Mouse (Mus musculus): ENCODE measurements at regions not wholly inside any gene's neighbourhood (a gene's known extent, or its start where the extent isn't known, plus 50 kb on each side); places are given as distances from the start of the nearest gene placed in this dataset.
"Not testable (repeated sequence)": the region's sequence is repeated elsewhere in the genome, so short reads cannot be mapped to it uniquely, and the experiment has no call there.

DNA sequence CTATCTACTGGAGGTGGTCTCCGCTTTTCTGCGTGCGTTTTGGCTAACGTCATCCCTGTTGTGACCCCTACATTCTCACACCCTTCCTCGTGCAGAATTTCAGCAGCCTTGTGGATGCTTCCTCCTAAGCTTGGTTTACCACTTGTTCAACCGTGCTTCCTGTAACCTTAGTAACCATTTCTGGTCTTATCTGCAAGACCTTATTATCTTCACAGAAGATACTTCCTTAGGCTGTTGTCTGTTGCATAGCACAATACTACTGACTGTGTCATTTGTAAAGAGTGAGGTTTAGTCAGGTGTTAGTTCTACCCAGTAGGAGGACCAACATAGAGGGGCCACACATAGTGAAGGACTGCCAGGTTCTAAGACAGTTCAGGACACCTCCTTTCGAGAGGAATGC lies 320.9 kb upstream of the B3galt2 start:
- Histone ChIP-seq H3K27ac (ENCODE audit: low read depth) (no peak overlapping the region), H3K4me1 (ENCODE audit: insufficient read depth) (no peaks in the 10 kb centered on the region), H3K36me3 (replicated peaks; ENCODE audit: insufficient read depth, low read length) (no peaks in the 10 kb centered on the region), H3K27me3 (ENCODE audit: insufficient read depth, low read length) (no peaks in the 10 kb centered on the region), H3K9ac (replicated peaks) (no peak overlapping the region), H3K4me2 (ENCODE audit: low read depth, low read length) (no peak overlapping the region), H3K9me3 (ENCODE audit: low read length) (no peaks in the 10 kb centered on the region), H3K4me3 (ENCODE audit: low read depth, low read length) (no peak overlapping the region)
- ATAC-seq (peak; percentile 19; the same call in 1 of the 2 replicates), DNase-seq (no peak)
- TF ChIP-seq EP300 (IDR thresholded peaks at IDR 0.05; ENCODE audit: low read depth) (no peak), CTCF (IDR thresholded peaks at IDR 0.05; ENCODE audit: low read depth) (no peak)
- WGBS (ENCODE audit: insufficient replicate concordance): 56% methylated on average over 7 of the region's 7 CpGs

DNA sequence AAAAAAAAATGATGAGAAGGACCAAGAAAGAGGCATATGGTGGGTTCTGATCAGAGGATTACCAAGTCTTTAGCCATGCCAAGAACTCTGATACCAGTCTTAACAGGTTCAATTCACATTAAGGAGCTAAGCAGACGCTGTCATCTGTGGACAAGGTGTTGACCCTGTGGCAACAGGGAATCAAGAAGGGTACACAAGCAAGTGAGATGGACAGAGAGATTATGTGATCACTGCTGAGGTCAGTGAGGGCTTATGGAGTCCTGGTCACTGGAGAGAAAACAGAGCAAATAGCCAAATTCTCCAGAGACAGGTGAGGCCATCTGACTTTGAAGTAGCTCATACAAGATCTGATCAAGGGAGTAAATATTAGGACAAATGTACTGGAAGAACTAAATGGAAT lies 289.1 kb upstream of the B3galt2 start:
- TF ChIP-seq EP300 (IDR thresholded peaks at IDR 0.05; ENCODE audit: low read depth): no peak
- no peak for TF ChIP-seq CTCF (IDR thresholded peaks at IDR 0.05; ENCODE audit: low read depth)
- Histone ChIP-seq H3K4me3 (ENCODE audit: low read depth, low read length) (no peak overlapping the region), H3K9me3 (ENCODE audit: low read length) (no peaks in the 10 kb centered on the region), H3K27me3 (ENCODE audit: insufficient read depth, low read length) (no peaks in the 10 kb centered on the region), H3K9ac (replicated peaks) (no peak overlapping the region), H3K4me2 (ENCODE audit: low read depth, low read length) (no peak overlapping the region), H3K4me1 (ENCODE audit: insufficient read depth) (no peaks in the 10 kb centered on the region), H3K36me3 (replicated peaks; ENCODE audit: insufficient read depth, low read length) (no peaks in the 10 kb centered on the region), H3K27ac (ENCODE audit: low read depth) (no peak overlapping the region)
- ATAC-seq (no peak), DNase-seq (no peak)
- 55% methylated on average over 1 of the region's 1 CpGs for WGBS (ENCODE audit: insufficient replicate concordance)

DNA sequence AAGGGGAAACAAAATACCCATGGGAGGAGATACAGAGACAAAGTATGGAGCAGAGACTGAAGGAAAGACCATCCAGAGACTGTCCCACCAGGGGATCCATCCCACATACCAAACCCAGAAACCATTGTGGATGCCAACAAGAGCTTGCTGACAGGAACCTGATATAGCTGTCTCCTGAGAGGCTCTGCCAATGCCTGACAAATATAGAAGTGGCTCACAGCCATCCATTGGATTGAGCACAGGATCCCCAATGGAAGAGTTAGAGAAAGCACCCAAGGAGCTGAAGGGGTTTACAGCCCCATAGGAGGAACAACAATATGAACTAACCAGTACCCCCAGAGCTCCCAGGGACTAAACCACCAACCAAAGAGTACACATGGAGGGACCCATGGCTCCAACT lies 280.2 kb upstream of the B3galt2 start:
- not testable (repeated sequence) for ATAC-seq; H3K9me3 ChIP-seq (ENCODE audit: low read length); H3K36me3 ChIP-seq (replicated peaks; ENCODE audit: insufficient read depth, low read length); H3K27me3 ChIP-seq (ENCODE audit: insufficient read depth, low read length); H3K4me3 ChIP-seq (ENCODE audit: low read depth, low read length); H3K27ac ChIP-seq (ENCODE audit: low read depth); DNase-seq; H3K4me2 ChIP-seq (ENCODE audit: low read depth, low read length); H3K9ac ChIP-seq (replicated peaks); H3K4me1 ChIP-seq (ENCODE audit: insufficient read depth)

DNA sequence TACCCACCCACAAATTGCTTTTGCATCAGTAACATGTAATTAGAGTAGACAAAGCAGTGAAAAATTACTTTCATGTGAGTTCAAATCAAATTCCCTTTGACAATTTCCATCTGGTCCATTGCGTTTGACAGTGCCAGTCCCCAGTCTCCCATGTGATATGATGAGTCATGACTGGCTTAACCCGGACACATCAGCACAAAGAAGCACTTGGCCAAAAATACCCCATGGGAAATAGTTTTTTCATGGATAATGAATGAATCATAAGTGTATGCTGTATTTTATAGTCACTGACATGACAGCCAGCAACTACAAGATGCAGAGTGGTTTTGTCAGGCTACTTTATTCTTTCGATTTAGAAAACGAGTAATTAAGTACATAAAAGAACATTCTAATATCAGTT lies 248.6 kb upstream of the B3galt2 start:
- H3K9ac ChIP-seq (replicated peaks): no peak overlapping the region
- ATAC-seq: no peak
- no peak for DNase-seq
- no peaks in the 10 kb centered on the region for H3K36me3 ChIP-seq (replicated peaks; ENCODE audit: insufficient read depth, low read length)
- H3K4me3 ChIP-seq (ENCODE audit: low read depth, low read length): no peak overlapping the region
- no peak overlapping the region for H3K27ac ChIP-seq (ENCODE audit: low read depth)
- no peak overlapping the region for H3K4me2 ChIP-seq (ENCODE audit: low read depth, low read length)
- no peaks in the 10 kb centered on the region for H3K27me3 ChIP-seq (ENCODE audit: insufficient read depth, low read length)
- no peaks in the 10 kb centered on the region for H3K9me3 ChIP-seq (ENCODE audit: low read length)
- H3K4me1 ChIP-seq (ENCODE audit: insufficient read depth): no peaks in the 10 kb centered on the region
- TF ChIP-seq EP300 (IDR thresholded peaks at IDR 0.05; ENCODE audit: low read depth) (no peak), CTCF (IDR thresholded peaks at IDR 0.05; ENCODE audit: low read depth) (no peak)
- WGBS (ENCODE audit: insufficient replicate concordance): 78% methylated on average over 4 of the region's 4 CpGs

All from liver, postnatal 0 days (tissue).